Mouse (Mus musculus) E14TG2a.4 (cell line): Measurements from ENCODE around the gene Sgsm3.

ENCODE experiments used
- H3K27me3 ChIP-seq: 2 replicates; pipeline ENCODE4 v1.6.1; 2014; ENCODE audit warnings: low read length, control low read depth; ENCODE audit not compliant: insufficient read depth
- H3K36me3 ChIP-seq: 2 replicates; pipeline ENCODE4 v1.6.1; 2014; ENCODE audit warnings: low read length, control low read depth; ENCODE audit not compliant: insufficient read depth
- H3K4me1 ChIP-seq: replicated peaks from 2 replicates; pipeline ENCODE4 v1.6.1; 2014; ENCODE audit warnings: low read depth, low read length, control low read depth
- H3K4me3 ChIP-seq: replicated peaks from 2 replicates; pipeline ENCODE4 v1.5.1; 2014; ENCODE audit warnings: mild to moderate bottlenecking, low read length
- H3K9me3 ChIP-seq: 2 replicates; pipeline ENCODE4 v1.6.1; 2014; ENCODE audit warnings: low read length, control low read depth
- CTCF ChIP-seq: conservative IDR thresholded peaks from 2 replicates; pipeline ENCODE4 v1.5.1; 2014; ENCODE audit warnings: low read length
- NANOG ChIP-seq: IDR thresholded peaks from 2 replicates; pipeline ENCODE4 v1.6.1; 2014; ENCODE audit warnings: borderline replicate concordance, low read length, mixed read lengths
- POU5F1 ChIP-seq: IDR thresholded peaks from 2 replicates; pipeline ENCODE4 v1.6.1; 2014; ENCODE audit warnings: low read length, borderline replicate concordance

Gene Sgsm3

DNA sequence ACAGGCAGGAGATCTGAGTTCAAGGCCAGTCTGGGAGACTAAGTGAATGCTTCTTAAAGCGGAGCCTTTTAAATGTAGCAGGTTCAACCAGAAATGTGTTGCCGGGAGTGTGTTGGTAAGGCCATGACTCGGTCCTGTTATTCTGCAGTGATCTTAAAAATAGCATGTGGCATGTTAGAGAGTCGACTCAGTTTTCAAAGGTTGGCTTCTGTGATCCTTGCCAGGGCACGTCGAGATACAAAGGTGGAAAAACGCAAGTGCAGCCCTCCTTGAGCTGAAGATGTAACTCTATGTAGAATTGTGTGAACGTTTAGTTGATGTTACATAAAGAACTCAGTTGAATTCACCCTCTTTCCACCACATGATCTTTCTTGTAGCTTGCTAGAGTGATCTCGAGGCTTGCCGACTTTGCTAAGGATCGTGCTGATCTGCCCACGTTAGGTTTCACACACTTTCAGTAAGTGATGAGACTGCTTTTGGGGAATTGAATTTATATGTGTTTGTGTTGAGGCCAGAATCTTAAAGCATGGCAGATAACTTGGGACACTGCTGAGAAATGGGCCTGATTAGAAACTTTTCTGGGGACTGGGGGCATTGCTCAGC is 21.6 kb upstream of the Sgsm3 start:
- Histone ChIP-seq H3K36me3 (peaks cover 91% of the 10 kb centered on the region), H3K4me3 (no peak overlapping the region), H3K4me1 (peaks cover 45% of the 10 kb centered on the region), H3K9me3 (no peaks in the 10 kb centered on the region), H3K27me3 (no peaks in the 10 kb centered on the region)
- no peak for TF ChIP-seq NANOG
- TF ChIP-seq POU5F1: no peak
- no peak for TF ChIP-seq CTCF

DNA sequence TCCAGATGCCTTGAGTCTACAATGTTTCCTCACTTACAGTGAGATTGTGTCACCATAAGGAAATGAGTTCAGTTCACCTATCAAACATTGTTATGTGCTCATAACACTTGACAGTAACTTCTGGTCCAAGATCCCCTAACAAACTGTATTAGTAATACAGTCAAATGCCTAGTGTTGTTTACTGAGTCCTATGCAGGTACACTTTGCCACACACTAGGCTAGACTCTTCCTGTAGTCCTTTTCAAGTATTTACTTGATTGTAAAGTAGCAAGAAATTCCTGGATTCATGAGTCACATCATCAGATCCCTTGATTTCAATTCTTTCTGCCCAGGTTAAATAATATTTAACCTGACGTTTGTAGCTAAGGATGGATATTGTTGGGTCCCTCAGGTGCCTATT is 8.2 kb upstream of the Sgsm3 start:
- Histone ChIP-seq H3K36me3 (peaks cover 68% of the 10 kb centered on the region), H3K4me3 (no peak overlapping the region), H3K9me3 (no peaks in the 10 kb centered on the region), H3K27me3 (no peaks in the 10 kb centered on the region), H3K4me1 (peaks cover 23% of the 10 kb centered on the region; the same call in 1 of the 2 replicates)
- TF ChIP-seq POU5F1: no peak
- no peak for TF ChIP-seq CTCF
- TF ChIP-seq NANOG: no peak

DNA sequence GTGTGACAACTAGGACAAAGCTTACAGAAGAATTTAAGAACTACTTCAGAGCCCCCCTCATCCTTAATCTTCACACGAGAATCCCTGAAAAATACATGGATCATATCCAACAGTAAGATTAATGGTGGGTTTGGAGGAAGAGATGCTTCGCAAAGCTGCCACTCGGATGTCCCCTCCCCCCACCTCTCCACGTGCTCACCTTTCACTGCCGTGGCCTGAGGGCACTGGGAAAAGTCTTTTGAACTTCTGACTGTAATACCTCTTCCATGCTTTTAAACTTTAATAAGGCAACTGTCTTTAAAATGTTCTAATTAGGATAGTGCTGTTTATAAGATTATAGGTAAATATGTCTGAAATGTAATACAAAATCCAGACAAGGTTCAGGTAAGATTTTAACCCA is 3.3 kb upstream of the Sgsm3 start:
- peaks cover 23% of the 10 kb centered on the region for H3K36me3 ChIP-seq
- TF ChIP-seq NANOG (no peak), POU5F1 (no peak), CTCF (no peak)
- no peaks in the 10 kb centered on the region for H3K9me3 ChIP-seq
- H3K4me3 ChIP-seq: no peak overlapping the region
- H3K27me3 ChIP-seq: 0 out of 2 replicates have a peak, but pooled peaks cover 2% of the 10 kb centered on the region
- peaks cover 21% of the 10 kb centered on the region for H3K4me1 ChIP-seq

DNA sequence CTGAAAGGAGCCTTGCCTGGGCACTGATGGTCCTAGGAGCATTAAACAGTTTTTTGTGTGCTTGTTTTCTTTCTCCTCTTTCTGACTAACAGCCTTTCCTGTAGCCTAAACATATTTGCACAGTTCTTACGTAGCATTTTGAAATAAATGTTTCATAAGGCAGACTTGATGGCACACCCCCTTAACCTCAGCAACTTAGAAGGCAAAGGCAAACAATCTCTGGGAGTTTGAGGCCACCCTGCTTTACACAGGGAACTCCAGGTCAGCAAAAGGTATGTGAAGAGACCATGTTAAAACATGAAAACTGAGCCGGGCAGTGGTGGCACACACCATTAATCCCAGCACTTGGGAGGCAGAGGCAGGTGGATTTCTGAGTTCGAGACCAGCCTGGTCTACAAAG is 1.9 kb upstream of the Sgsm3 start:
- TF ChIP-seq NANOG (no peak), POU5F1 (no peak), CTCF (no peak)
- H3K27me3 ChIP-seq: 0 out of 2 replicates have a peak, but pooled peaks cover 2% of the 10 kb centered on the region

DNA sequence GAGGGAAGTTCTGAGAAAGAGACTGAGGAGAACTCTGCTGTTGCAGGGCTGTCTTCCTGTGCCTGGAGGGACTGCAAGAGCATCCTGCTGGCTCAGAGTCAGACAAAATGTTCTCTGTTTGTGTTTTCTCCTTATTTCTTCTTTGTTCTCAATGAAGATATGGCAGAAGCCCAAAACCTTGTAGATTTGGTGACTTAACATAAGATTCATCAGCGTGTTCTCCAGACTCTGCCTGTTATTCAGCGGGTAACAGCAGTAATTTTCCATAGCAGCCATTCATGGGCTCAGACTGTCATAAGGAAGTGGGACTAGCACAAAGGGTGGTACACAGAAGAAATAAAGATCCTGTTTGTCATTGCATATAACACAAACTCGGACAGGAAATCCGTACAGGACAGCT is 2.0 kb downstream of the Sgsm3 start:
- Histone ChIP-seq H3K4me3 (no peak overlapping the region), H3K36me3 (no peaks in the 10 kb centered on the region), H3K4me1 (peaks cover 16% of the 10 kb centered on the region), H3K27me3 (0 out of 2 replicates have a peak, but pooled peaks cover 2% of the 10 kb centered on the region), H3K9me3 (no peaks in the 10 kb centered on the region)
- TF ChIP-seq POU5F1: no peak
- no peak for TF ChIP-seq CTCF
- TF ChIP-seq NANOG: no peak

More for the DNA sequence above, 1.9 kb upstream of the Sgsm3 start:
- no peaks in the 10 kb centered on the region for H3K9me3 ChIP-seq
- peaks cover 10% of the 10 kb centered on the region for H3K36me3 ChIP-seq
- H3K4me1 ChIP-seq: peaks cover 21% of the 10 kb centered on the region
- H3K4me3 ChIP-seq: no peak overlapping the region

DNA sequence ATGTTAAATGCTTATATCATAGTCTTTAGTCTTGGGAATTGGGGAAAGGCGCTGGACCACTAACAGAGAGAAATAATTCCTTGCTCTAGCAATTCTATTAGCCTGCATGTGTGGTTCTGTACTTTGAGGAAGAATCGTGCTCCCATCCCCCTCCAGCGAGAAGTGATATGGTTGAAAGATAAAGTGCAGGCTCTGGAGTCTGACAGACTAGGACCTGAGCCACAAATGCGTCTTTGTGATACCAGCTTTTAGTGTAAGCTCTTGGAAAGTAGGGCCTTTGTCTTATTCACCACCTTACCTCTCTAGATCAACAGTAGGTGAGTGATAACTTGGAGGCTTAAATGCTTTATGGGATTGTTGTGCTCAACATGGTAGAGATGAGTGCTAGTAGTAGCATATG is 3.6 kb downstream of the Sgsm3 start:
- Histone ChIP-seq H3K36me3 (no peaks in the 10 kb centered on the region), H3K4me1 (peaks cover 16% of the 10 kb centered on the region), H3K4me3 (no peak overlapping the region), H3K9me3 (no peaks in the 10 kb centered on the region), H3K27me3 (0 out of 2 replicates have a peak, but pooled peaks cover 2% of the 10 kb centered on the region)
- no peak for TF ChIP-seq CTCF
- no peak for TF ChIP-seq POU5F1
- no peak for TF ChIP-seq NANOG

DNA sequence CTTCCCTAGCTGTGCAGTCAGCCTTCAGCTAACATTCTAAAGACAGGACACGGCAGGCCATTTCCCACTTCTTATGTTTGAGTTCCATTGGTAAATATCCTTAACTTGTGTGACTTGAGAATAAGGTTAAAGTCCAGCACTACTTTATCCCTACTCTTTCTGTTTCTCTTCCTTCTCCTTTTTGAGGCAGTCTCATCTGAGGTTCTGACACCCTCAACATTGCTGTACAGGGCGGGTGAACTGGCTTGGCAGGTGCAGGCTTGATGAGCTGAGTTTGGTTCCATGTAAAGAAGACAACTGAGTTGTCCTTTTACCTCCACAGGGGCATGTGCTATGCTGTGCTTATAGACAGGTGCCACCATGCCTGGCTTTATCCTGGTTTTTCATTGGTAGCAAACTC is 5.7 kb downstream of the Sgsm3 start:
- TF ChIP-seq NANOG: no peak
- no peak for TF ChIP-seq CTCF
- TF ChIP-seq POU5F1: no peak
- Histone ChIP-seq H3K36me3 (no peaks in the 10 kb centered on the region), H3K9me3 (no peaks in the 10 kb centered on the region), H3K4me3 (no peak overlapping the region), H3K4me1 (peaks cover 12% of the 10 kb centered on the region), H3K27me3 (0 out of 2 replicates have a peak, but pooled peaks cover 2% of the 10 kb centered on the region)

DNA sequence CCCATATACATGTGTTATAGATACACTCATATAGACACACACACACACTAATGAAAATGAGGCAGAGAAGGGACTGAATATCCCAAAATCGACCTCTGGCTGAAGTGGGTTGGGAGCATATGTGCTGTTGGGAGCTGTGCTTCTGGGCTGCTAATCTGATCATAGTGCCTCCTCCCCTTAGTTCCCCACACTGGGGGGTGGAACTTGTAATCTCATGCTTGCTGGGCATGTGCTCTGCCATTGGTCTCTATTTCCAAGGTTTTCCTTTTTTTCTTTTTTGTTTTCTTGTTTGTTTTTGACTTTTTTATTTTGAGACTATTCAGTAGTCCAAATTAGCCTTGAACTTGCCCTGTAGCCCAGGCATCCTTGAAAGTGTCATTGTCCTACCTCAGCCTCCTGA is 10.8 kb downstream of the Sgsm3 start:
- H3K4me1 ChIP-seq: peaks cover 9% of the 10 kb centered on the region

DNA sequence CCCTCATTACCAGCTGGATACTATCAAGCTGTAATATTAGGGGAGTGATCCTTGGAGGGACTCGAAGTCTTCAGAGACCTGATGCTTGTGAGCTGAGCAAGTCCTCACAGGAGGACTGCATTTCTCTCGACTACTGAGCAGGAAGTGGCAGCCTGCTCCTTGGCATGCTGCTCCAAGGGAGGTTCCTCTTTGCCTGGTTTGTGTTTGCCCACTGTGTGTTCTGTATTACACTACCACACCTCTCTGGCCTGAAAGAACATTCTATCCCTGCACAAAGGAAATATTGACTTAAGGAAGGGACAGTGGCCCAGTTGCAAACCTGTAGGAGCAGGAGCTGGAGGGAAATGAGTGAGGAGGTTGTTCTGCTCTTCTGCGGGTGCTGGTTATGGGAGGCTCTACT is 12.1 kb downstream of the Sgsm3 start:
- Histone ChIP-seq H3K36me3 (no peaks in the 10 kb centered on the region), H3K4me3 (no peak overlapping the region), H3K4me1 (peaks cover 9% of the 10 kb centered on the region), H3K9me3 (no peaks in the 10 kb centered on the region), H3K27me3 (no peaks in the 10 kb centered on the region)
- no peak for TF ChIP-seq NANOG
- TF ChIP-seq POU5F1: no peak
- no peak for TF ChIP-seq CTCF

More for the DNA sequence above, 10.8 kb downstream of the Sgsm3 start:
- TF ChIP-seq CTCF: no peak
- TF ChIP-seq NANOG: no peak
- no peak for TF ChIP-seq POU5F1
- Histone ChIP-seq H3K27me3 (no peaks in the 10 kb centered on the region), H3K4me3 (no peak overlapping the region), H3K36me3 (no peaks in the 10 kb centered on the region), H3K9me3 (no peaks in the 10 kb centered on the region)
